22 mouse cellular contexts compared by ENCODE assay signal in genomic region chr8:79288250-79288649, GRCm38 (mm10). TPM values are rescaled to one million over a fixed set of nuclear protein-coding genes. Genes with fewer than 3 reads are reported as not detected.
"Had no signal": no experiment of that assay in that cellular context is flagged by ENCODE, and none has a peak within 500 bp of the region (broad histone marks: within the 10 kb centered on the region; RNA-seq: fewer than 3 reads in every experiment).

No protein-coding gene starts in this region.

- H3K36me3 ChIP-seq: midbrain, embryonic 10.5 days; midbrain, embryonic 12.5 days; neural tube, embryonic 15.5 days; stomach, embryonic 15.5 days had no signal

- ATAC-seq: midbrain, embryonic 16.5 days had no signal

- H3K27ac ChIP-seq: midbrain, embryonic 10.5 days; midbrain, embryonic 12.5 days; neural tube, embryonic 13.5 days; neural tube, embryonic 15.5 days; stomach, embryonic 15.5 days; stomach, postnatal 0 days had no signal

- H3K27me3 ChIP-seq: megakaryocyte, embryonic 14.5 days; midbrain, embryonic 12.5 days; neural tube, embryonic 13.5 days; neural tube, embryonic 15.5 days; stomach, embryonic 15.5 days had no signal

- DNase-seq: lung, adult 18-20 months; lung, embryonic 14.5 days; lung, postnatal 10 days; lung, postnatal 4 days; midbrain, embryonic 14.5 days; right cerebral cortex, postnatal 14 days; thymus, adult 2 months; thymus, postnatal 25 days; thymus, postnatal 4 days had no signal

- H3K9me3 ChIP-seq: megakaryocyte, embryonic 14.5 days; midbrain, embryonic 10.5 days; midbrain, embryonic 12.5 days; neural tube, embryonic 13.5 days; neural tube, embryonic 15.5 days; stomach, embryonic 15.5 days had no signal

- H3K4me2 ChIP-seq: lung, embryonic 14.5 days; midbrain, embryonic 12.5 days; neural tube, embryonic 13.5 days; neural tube, embryonic 15.5 days; stomach, embryonic 15.5 days had no signal

- H3K4me3 ChIP-seq: megakaryocyte, embryonic 14.5 days; midbrain, embryonic 10.5 days; midbrain, embryonic 12.5 days; myocyte; neural tube, embryonic 13.5 days; neural tube, embryonic 15.5 days; stomach, embryonic 15.5 days had no signal

- H3K9ac ChIP-seq: lung, embryonic 14.5 days; midbrain, embryonic 12.5 days; neural tube, embryonic 13.5 days; neural tube, embryonic 15.5 days; stomach, embryonic 15.5 days had no signal

RNA-seq across cellular contexts. Expression of gene 1700011L22Rik, which starts 39.9 kb away (rescaled TPM):
- polyA plus RNA-seq: liver, embryonic 16.5 days; lung, embryonic 14.5 days; lung, embryonic 16.5 days; midbrain, embryonic 10.5 days; midbrain, embryonic 12.5 days; midbrain, embryonic 14.5 days; midbrain, embryonic 16.5 days; myocyte; neural tube, embryonic 11.5 days; neural tube, embryonic 13.5 days; neural tube, embryonic 15.5 days; spleen, adult 2 months; stomach, embryonic 15.5 days; stomach, postnatal 0 days; thymus, adult 2 months had no signal
